Mouse (Mus musculus) bone marrow, adult 2 months (tissue): ENCODE measurements around the gene Rhoj.

Experiments
- CTCF ChIP-seq: fragments of 200-500 bp; IDR thresholded peaks from 2 replicates; pipeline ENCODE4 v1.5.1; 2011; ENCODE audit warnings: low read length, control low read depth; ENCODE audit not compliant: control insufficient read depth, insufficient read depth
- POLR2A ChIP-seq: fragments of 200-500 bp; IDR thresholded peaks from 2 replicates; pipeline ENCODE4 v1.6.1; 2011; ENCODE audit warnings: low read depth, mild to moderate bottlenecking, control low read depth, low read length, borderline replicate concordance; ENCODE audit not compliant: control insufficient read depth

DNA sequence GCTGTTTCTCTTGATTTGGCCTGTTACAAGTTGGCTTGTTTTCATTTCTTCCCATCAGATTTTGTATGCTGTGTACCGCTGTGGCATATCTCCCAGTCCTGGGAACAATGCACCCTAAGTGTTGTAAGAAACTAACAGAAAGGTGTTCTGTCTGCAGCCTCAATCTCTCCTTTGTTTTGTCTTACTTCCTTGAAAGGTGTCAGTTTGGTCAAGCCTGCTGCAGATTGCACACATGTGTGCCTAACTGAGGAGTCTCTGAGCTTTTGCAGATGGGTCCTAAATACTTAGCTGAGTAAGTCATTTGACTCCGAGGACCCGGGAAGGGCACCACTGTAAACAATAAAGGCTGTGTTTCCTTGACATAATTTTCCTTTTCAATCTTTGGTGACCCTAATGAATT, 88.5 kb downstream of the Rhoj start:
- TF ChIP-seq POLR2A = no peak
- TF ChIP-seq CTCF = no peak
